Mouse (Mus musculus) thymus, adult 2 months (tissue): ENCODE measurements around the gene Tspan6.

Experiments
- CTCF ChIP-seq: fragments of 200-500 bp; IDR thresholded peaks from 2 replicates; pipeline ENCODE4 v1.5.1; 2012; ENCODE audit warnings: mild to moderate bottlenecking, control low read depth, low read length, moderate library complexity, borderline replicate concordance; ENCODE audit not compliant: control insufficient read depth, poor library complexity, insufficient read depth; ENCODE audit errors: extremely low read depth
- POLR2A ChIP-seq: fragments of 200-500 bp; IDR thresholded peaks from 2 replicates; pipeline ENCODE4 v1.6.1; 2012; ENCODE audit warnings: mild to moderate bottlenecking, low read length, control low read depth, moderate library complexity; ENCODE audit not compliant: control insufficient read depth, poor library complexity, insufficient read depth; ENCODE audit errors: extremely low read depth

- TF ChIP-seq CTCF (no peak), POLR2A (no peak)
Observed at GRCm38 (mm10) chrX:133939561-133939960, 41.3 kb upstream of the Tspan6 start.
